Mouse (Mus musculus) liver, adult 2 months (tissue): ENCODE results near the gene Sdsl. TPM values are rescaled to one million over a fixed set of nuclear protein-coding genes. Genes with fewer than 3 reads are reported as not detected.

ENCODE experiments used
- DNase-seq: peaks from one replicate; pipeline ENCODE4 v3.0.0-alpha.2; 2011; ENCODE audit warnings: low read depth, low spot score; ENCODE audit errors: extremely low read depth
- H3K27ac ChIP-seq: fragments of 200-500 bp; replicated peaks from 2 replicates; pipeline ENCODE4 v1.5.1; 2012; ENCODE audit warnings: low read depth, mild to moderate bottlenecking, control low read depth, inconsistent platforms, low read length; ENCODE audit not compliant: insufficient read depth
- H3K27me3 ChIP-seq: fragments of 200-500 bp; 2 replicates; pipeline ENCODE4 v1.6.1; 2012; ENCODE audit warnings: mild to moderate bottlenecking, moderate library complexity, low read length, inconsistent platforms; ENCODE audit not compliant: control insufficient read depth, insufficient read depth
- H3K36me3 ChIP-seq: fragments of 200-500 bp; 2 replicates; pipeline ENCODE4 v1.6.1; 2012; ENCODE audit warnings: low read length, inconsistent platforms; ENCODE audit not compliant: control insufficient read depth, insufficient read depth
- H3K4me1 ChIP-seq: fragments of 200-500 bp; 2 replicates; pipeline ENCODE4 v1.6.1; 2011; ENCODE audit warnings: low read length; ENCODE audit not compliant: control insufficient read depth, insufficient read depth
- H3K4me3 ChIP-seq: fragments of 200-500 bp; 2 replicates; pipeline ENCODE4 v1.5.1; 2011; ENCODE audit warnings: low read depth, mild to moderate bottlenecking, control low read depth, low read length, moderate library complexity; ENCODE audit not compliant: insufficient read depth
- H3K79me2 ChIP-seq: fragments of 200-500 bp; 2 replicates; pipeline ENCODE4 v1.6.1; 2012; ENCODE audit warnings: inconsistent platforms, mild to moderate bottlenecking, low read length, moderate library complexity; ENCODE audit not compliant: control insufficient read depth, insufficient read depth
- H3K9ac ChIP-seq: fragments of 200-500 bp; 2 replicates; pipeline ENCODE4 v1.6.1; 2012; ENCODE audit warnings: low read depth, mild to moderate bottlenecking, control low read depth, inconsistent platforms, low read length
- CTCF ChIP-seq: fragments of 200-500 bp; IDR thresholded peaks from 2 replicates; pipeline ENCODE4 v1.5.1; 2011; ENCODE audit warnings: low read depth, low read length, control low read depth
- POLR2A ChIP-seq: fragments of 200-500 bp; IDR thresholded peaks from 2 replicates; pipeline ENCODE4 v1.6.1; 2011; ENCODE audit warnings: low read length, control low read depth; ENCODE audit not compliant: insufficient read depth; ENCODE audit errors: extremely low read depth
- WGBS: fragments of 180-500 bp; shearing (Covaris S2); methylation state at CpG from one replicate; pipeline ENCODE4 v1.1.7; 2018; 5-methylcytosine and 5-hydroxymethylcytosine counted together
- polyA plus RNA-seq: library from polyadenylated mRNA; depleted of rRNA; stranded (reverse); fragments of >200 nt; gene quantifications from 2 replicates; pipeline ENCODE4 v1.2.3, GENCODE M21; 2012
- total RNA-seq: library from RNA; depleted of rRNA; stranded (reverse); fragments of >200 nt; gene quantifications from 2 replicates; pipeline ENCODE4 v1.2.3, GENCODE M21; 2014

The Sdsl gene
- total and polyA plus RNA-seq, 2 experiments: 11.7 to 18.6 TPM

DNA sequence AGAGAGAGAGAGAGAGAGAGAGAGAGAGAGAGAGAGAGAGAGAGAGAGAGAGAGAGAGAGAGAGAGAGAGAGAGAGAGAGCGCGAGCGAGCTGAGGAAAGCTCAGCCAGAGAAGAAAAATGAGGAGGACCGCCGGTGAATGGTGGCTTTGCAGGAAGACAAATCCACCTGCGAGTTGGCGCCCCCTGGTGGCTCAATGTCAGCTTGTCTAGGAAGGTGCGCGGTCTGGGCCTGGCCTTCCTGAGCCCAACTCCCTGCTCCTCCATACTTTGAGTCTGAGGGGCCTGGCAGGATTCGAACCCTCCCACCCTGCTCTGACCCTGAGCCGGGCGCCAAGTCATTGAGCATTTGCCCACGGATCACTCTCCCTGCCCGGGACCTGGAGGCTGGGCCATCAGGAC, 31.9 kb downstream of the Sdsl start:
- 5% methylated on average over 14 of the region's 14 CpGs for WGBS
- peaks cover 21% of the 10 kb centered on the region for H3K27me3 ChIP-seq
- H3K27ac ChIP-seq: no peak overlapping the region
- no peak overlapping the region for H3K4me3 ChIP-seq
- peak; percentile 55 for DNase-seq
- no peaks in the 10 kb centered on the region for H3K36me3 ChIP-seq
- TF ChIP-seq CTCF (peak; percentile 93), POLR2A (no peak)
- H3K79me2 ChIP-seq: no peaks in the 10 kb centered on the region
- H3K4me1 ChIP-seq: no peaks in the 10 kb centered on the region
- no peak overlapping the region for H3K9ac ChIP-seq

DNA sequence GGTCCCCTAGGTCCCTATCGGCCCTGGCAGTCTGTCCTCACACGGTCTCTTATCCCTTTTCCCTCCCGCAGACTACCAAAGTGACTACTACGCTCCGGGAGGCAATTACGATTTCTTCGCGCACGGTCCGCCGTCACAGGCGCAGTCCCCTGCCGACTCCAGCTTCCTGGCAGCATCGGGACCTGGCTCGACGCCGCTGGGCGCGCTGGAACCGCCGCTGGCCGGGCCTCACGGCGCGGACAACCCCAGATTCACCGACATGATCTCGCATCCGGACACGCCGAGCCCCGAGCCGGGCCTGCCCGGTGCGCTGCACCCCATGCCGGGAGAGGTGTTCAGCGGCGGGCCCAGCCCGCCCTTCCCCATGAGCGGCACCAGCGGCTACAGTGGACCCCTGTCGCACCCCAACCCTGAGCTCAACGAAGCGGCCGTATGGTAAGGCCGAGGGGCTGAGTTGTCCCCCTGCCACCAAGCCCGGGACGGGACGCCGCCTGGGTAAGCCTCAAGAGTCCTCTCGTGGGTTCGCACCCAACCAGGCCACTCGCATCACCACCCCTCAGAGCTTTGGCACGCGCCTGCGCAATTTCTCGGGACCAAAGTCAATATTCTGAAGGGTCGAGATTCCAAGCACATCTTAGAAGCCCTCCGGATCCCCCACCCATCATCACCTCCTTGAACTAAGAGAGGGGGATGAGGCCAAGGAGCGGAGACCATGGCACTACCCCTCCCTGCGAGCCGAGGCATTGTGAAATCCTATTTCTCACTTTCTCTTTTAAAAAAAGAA, 32.5 kb downstream of the Sdsl start:
- Histone ChIP-seq H3K79me2 (no peaks in the 10 kb centered on the region), H3K9ac (no peak overlapping the region), H3K27ac (no peak overlapping the region), H3K27me3 (peaks cover 26% of the 10 kb centered on the region), H3K36me3 (no peaks in the 10 kb centered on the region), H3K4me3 (no peak overlapping the region), H3K4me1 (no peaks in the 10 kb centered on the region)
- no peak for DNase-seq
- TF ChIP-seq POLR2A (no peak), CTCF (no peak)
- 4% methylated on average over 61 of the region's 61 CpGs for WGBS

DNA sequence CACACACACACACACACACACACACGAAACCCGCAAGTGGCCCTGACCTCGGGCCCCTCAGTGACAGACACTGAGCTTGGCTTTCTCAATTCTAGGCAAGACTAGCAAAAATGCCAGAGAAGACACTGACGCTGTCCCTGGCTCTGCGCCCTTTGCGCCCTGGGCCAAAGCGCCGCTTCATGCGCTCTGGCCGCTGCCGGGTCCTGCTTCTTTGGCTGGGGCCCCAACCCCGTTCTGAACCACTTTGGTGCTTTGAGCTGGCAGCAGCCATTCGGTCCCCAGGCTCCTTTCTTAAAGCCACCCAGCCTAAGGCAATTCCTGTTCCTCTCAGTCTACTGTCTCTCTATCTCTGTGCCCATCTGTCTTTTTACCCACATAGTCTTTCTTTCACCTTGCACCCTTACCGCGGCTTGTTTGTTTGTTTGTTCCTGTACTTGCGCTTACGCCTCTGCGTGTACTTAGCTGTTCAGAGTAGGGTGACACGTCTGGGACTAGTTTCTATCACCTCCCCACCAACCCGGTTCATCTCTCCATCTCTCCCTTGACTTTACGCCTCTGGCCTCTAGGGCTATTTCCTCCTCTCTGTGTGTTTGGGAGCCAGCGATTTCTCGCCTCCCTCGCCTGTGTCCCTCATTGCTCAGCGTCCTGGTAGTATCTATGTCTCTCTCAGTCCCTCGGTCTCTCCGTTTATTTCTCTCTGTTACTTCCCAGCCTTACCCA, 33.5 kb downstream of the Sdsl start:
- Histone ChIP-seq H3K36me3 (no peaks in the 10 kb centered on the region), H3K9ac (no peak overlapping the region), H3K27ac (no peak overlapping the region), H3K4me3 (no peak overlapping the region), H3K79me2 (no peaks in the 10 kb centered on the region), H3K27me3 (peaks cover 30% of the 10 kb centered on the region), H3K4me1 (no peaks in the 10 kb centered on the region)
- no peak for TF ChIP-seq CTCF
- no peak for TF ChIP-seq POLR2A
- 3% methylated on average over 27 of the region's 27 CpGs for WGBS
- DNase-seq: no peak

DNA sequence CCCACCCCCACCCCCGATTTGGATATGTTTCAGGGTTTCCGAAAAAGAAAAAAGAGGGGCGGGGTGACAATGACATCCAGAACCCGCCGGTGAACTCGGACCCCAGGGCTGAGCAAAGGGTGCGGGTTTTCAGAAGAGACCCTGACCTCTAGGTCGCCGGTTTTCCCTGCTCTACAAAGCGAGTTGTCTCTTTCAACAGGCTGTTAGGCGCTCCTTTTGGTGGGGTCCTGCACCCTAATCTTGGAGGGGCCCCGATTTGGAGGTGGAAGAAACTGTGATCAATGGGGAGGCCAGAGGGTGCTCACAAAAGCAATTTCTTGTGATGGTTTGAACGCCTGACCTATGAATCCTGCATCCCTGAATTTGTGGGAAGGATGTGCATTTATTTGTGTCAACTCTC, 34.1 kb downstream of the Sdsl start:
- H3K79me2 ChIP-seq: no peaks in the 10 kb centered on the region
- no peaks in the 10 kb centered on the region for H3K36me3 ChIP-seq
- 1% methylated on average over 13 of the region's 13 CpGs for WGBS
- H3K4me3 ChIP-seq: no peak overlapping the region
- H3K9ac ChIP-seq: no peak overlapping the region
- TF ChIP-seq POLR2A (no peak), CTCF (no peak)
- no peak for DNase-seq
- H3K27me3 ChIP-seq: peaks cover 30% of the 10 kb centered on the region
- no peak overlapping the region for H3K27ac ChIP-seq
- no peaks in the 10 kb centered on the region for H3K4me1 ChIP-seq

DNA sequence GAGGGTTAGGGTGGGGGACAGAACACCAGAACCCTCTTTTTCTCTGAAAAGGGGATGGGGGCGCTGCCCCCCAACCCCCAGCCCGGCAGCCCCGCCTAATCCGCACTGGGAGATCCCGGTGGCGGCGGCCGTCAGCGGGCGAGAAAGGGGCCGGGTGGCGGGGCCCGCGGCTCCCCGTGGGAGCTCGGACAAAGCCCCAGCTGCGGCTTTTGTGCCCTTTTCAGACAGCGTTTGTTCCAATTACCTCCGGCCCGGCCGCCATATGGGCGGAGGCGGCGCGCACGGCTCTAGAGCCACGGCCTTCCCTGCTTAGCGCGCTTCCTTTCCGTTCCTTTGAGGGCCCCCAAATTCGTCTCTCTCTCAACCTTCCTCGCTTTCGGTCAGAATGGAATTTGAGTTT, 34.6 kb downstream of the Sdsl start:
- peaks cover 30% of the 10 kb centered on the region for H3K27me3 ChIP-seq
- WGBS: 4% methylated on average over 33 of the region's 33 CpGs

DNA sequence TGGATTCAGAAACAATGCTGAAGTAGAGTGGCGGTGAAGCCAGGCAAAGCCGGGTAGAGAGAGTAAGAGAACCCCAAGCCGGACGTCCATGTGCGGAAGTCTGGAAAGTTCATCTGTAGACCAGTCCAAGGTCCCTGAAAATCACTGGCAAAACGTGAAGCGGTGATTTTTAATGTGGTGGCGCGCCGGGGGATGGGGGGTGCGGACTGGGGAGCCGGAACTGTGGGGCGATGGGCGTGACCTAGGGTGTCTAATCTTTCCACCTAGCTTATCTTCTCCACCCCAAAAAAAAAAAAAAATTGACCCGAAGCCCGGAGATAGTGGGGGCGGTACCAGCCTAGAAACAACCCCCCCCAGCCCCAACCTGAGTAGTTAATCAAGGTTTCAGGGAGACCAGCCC, 35.1 kb downstream of the Sdsl start:
- H3K4me1 ChIP-seq: no peaks in the 10 kb centered on the region
- DNase-seq: no peak
- 8% methylated on average over 17 of the region's 17 CpGs for WGBS
- TF ChIP-seq POLR2A (no peak), CTCF (no peak)
- H3K27ac ChIP-seq: no peak overlapping the region
- peaks cover 31% of the 10 kb centered on the region for H3K27me3 ChIP-seq
- no peak overlapping the region for H3K4me3 ChIP-seq
- H3K79me2 ChIP-seq: no peaks in the 10 kb centered on the region
- H3K9ac ChIP-seq: no peak overlapping the region
- H3K36me3 ChIP-seq: no peaks in the 10 kb centered on the region

More for the DNA sequence above, 34.6 kb downstream of the Sdsl start:
- Histone ChIP-seq H3K4me1 (no peaks in the 10 kb centered on the region), H3K79me2 (no peaks in the 10 kb centered on the region), H3K36me3 (no peaks in the 10 kb centered on the region), H3K9ac (no peak overlapping the region), H3K27ac (no peak overlapping the region), H3K4me3 (no peak overlapping the region)
- TF ChIP-seq CTCF (no peak), POLR2A (no peak)
- no peak for DNase-seq
